Mouse (Mus musculus) embryonic facial prominence, embryonic 14.5 days (tissue): ENCODE data around the gene Gm28635. TPM values are rescaled to one million over a fixed set of nuclear protein-coding genes. Genes with fewer than 3 reads are reported as not detected.
A peak's percentile ranks its signal among the peaks of the same experiment; 100 is the strongest.

Experiments
- ATAC-seq: fragments of 200-750 bp; cut with Nextera tagmentation; 2 replicates; pipeline ENCODE4 v1.8.0; 2017; ENCODE audit warnings: low read depth, moderate number of reproducible peaks, moderate TSS enrichment
- DNase-seq: peaks from one replicate; pipeline ENCODE4 v3.0.0-alpha.2; 2015; ENCODE audit warnings: low spot score
- H3K27ac ChIP-seq: fragments of 300-500 bp; sonication (generic); replicated peaks from 2 replicates; pipeline ENCODE4 v1.5.1; 2014; ENCODE audit warnings: low read depth, mild to moderate bottlenecking, low read length, moderate library complexity
- H3K27me3 ChIP-seq: fragments of 300-500 bp; sonication (generic); replicated peaks from 2 replicates; pipeline ENCODE4 v1.6.1; 2014; ENCODE audit warnings: low read length; ENCODE audit not compliant: control insufficient read depth, insufficient read depth
- H3K36me3 ChIP-seq: fragments of 300-500 bp; sonication (generic); 2 replicates; pipeline ENCODE4 v1.6.1; 2014; ENCODE audit warnings: low read length, mixed read lengths; ENCODE audit not compliant: control insufficient read depth, insufficient read depth
- H3K4me1 ChIP-seq: fragments of 300-500 bp; sonication (generic); 2 replicates; pipeline ENCODE4 v1.6.1; 2014; ENCODE audit warnings: antibody characterized with exemption, low read length; ENCODE audit not compliant: control insufficient read depth, insufficient read depth
- H3K4me2 ChIP-seq: fragments of 300-500 bp; sonication (generic); 2 replicates; pipeline ENCODE4 v1.6.1; 2014; ENCODE audit warnings: low read depth, mild to moderate bottlenecking, low read length, moderate library complexity, mixed read lengths
- H3K4me3 ChIP-seq: fragments of 300-500 bp; sonication (generic); 2 replicates; pipeline ENCODE4 v1.5.1; 2014; ENCODE audit warnings: low read depth, mild to moderate bottlenecking, low read length
- H3K9ac ChIP-seq: fragments of 300-500 bp; sonication (generic); 2 replicates; pipeline ENCODE4 v1.6.1; 2014; ENCODE audit warnings: low read depth, mild to moderate bottlenecking, low read length, moderate library complexity, mixed read lengths
- H3K9me3 ChIP-seq: fragments of 300-500 bp; sonication (generic); 2 replicates; pipeline ENCODE4 v1.6.1; 2016; ENCODE audit warnings: low read length; ENCODE audit not compliant: control insufficient read depth
- WGBS: fragments of 180-500 bp; shearing (Covaris S2); extraction: QIAGEN DNeasy Blood & Tissue Kit; methylation state at CpG from one replicate; pipeline ENCODE4 v1.1.7; 2014; 5-methylcytosine and 5-hydroxymethylcytosine counted together
- polyA plus RNA-seq: library from polyadenylated mRNA; unstranded; fragments of >200 nt; fragmentation: Nextera tagmentation; extraction: Ambion mirVana; gene quantifications from 2 replicates; pipeline ENCODE4 v1.2.1, GENCODE M21; 2014

The Gm28635 gene
- polyA plus RNA-seq, 1 experiment from 2014 or later, result not detected

DNA sequence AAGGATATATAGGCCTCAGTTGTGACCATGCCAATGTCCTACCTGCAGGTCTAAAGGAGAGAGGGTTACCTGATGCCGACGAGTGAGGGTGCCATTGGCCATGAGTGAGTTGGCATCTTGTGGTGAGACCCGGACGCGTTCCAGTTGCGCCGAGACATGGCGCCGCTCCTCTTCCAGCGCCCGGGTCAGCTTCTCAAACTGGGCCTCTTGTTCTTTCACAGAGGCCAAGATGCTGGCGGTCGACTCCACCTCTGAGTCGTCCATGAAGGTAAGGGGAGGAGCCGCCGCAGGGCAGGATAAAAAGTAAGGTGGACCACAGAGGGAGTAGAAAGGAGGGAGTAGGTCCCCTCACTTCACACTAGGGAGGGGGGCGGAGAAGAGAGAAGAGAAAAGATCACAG is 53.6 kb downstream of the Gm28635 start:
- no peak overlapping the region for H3K9ac ChIP-seq
- H3K4me3 ChIP-seq, result no peak overlapping the region
- 95% methylated on average over 17 of the region's 17 CpGs for WGBS
- ATAC-seq (no peak), DNase-seq (no peak)
- H3K27me3 ChIP-seq, result no peaks in the 10 kb centered on the region
- H3K4me2 ChIP-seq, result no peak overlapping the region
- peaks cover 34% of the 10 kb centered on the region for H3K36me3 ChIP-seq
- H3K9me3 ChIP-seq, result no peaks in the 10 kb centered on the region
- H3K4me1 ChIP-seq, result peaks cover 3% of the 10 kb centered on the region; the same call in 1 of the 2 replicates
- no peak overlapping the region for H3K27ac ChIP-seq

- peaks cover 36% of the 10 kb centered on the region for H3K36me3 ChIP-seq
- no peak overlapping the region for H3K9ac ChIP-seq
- no peak overlapping the region for H3K27ac ChIP-seq
- WGBS, result 92% methylated on average over 3 of the region's 3 CpGs
- H3K9me3 ChIP-seq, result no peaks in the 10 kb centered on the region
- peaks cover 3% of the 10 kb centered on the region; the same call in 1 of the 2 replicates for H3K4me1 ChIP-seq
- H3K27me3 ChIP-seq, result no peaks in the 10 kb centered on the region
- no peak for DNase-seq
- no peak overlapping the region for H3K4me2 ChIP-seq
- no peak for ATAC-seq
- no peak overlapping the region for H3K4me3 ChIP-seq
These were observed 54.3 kb downstream of the Gm28635 start for GRCm38 (mm10) chr2:84623428-84624119.

DNA sequence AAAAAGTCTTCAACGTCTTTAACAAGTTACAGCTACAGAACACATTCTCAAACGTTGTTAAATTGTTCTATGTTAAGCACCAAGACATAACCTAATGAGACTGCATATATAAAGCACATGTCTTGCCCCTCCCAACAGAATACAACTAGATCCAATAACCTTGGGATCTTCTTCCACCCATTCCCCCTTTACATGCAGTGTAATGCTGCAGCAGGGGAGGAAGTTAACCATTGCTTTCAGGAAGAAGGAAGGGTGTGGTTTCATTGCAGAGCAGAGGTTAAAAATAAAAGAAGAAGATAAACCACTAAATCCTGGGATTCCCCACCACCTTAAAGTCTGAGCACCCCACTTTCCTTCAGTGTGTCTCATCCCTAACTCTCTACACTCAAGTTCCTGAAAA is 55.2 kb downstream of the Gm28635 start:
- Histone ChIP-seq H3K4me3 (no peak overlapping the region), H3K4me2 (no peak overlapping the region), H3K27ac (no peak overlapping the region), H3K4me1 (peaks cover 3% of the 10 kb centered on the region; the same call in 1 of the 2 replicates), H3K9ac (no peak overlapping the region), H3K36me3 (peaks cover 41% of the 10 kb centered on the region), H3K27me3 (no peaks in the 10 kb centered on the region), H3K9me3 (no peaks in the 10 kb centered on the region)
- ATAC-seq, result no peak
- no peak for DNase-seq
- WGBS, result 70% methylated on average over 2 of the region's 2 CpGs

DNA sequence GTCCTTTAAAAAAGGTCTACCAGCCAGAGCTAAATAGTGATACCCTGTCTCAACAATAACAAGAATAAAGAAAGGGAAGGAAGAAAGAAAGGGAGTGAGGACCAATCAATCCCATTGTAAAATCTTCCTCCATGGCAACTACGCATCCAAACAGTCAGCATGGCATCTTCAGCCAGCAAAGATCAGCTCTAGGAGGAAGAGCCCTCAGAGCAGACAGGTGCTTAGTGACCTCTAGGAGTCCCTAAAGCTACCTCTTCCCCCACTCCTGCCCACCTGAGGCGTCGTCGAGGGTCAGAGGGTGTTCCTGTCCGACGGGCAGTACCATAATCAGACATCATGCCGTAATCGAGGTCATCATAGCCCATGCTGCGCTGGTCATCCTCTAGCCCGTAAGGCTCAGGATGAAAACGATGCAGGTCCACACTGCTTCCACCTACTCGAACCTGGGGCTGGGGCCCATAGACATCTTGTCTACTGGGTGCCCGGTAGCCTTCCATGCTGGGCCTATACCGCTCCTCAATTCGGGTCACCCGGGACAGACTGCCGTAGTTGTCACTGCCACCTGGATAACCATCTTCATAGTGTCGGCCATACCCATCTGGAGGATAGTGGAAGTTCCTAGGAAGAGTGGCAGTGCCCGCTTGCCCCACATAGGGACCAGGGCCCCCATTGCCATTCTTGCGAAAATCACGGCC is 58.0 kb downstream of the Gm28635 start:
- Histone ChIP-seq H3K4me2 (no peak overlapping the region), H3K9ac (no peak overlapping the region), H3K27me3 (no peaks in the 10 kb centered on the region), H3K4me3 (no peak overlapping the region), H3K36me3 (peaks cover 69% of the 10 kb centered on the region), H3K9me3 (no peaks in the 10 kb centered on the region), H3K27ac (no peak overlapping the region), H3K4me1 (peaks cover 3% of the 10 kb centered on the region; the same call in 1 of the 2 replicates)
- 95% methylated on average over 21 of the region's 21 CpGs for WGBS
- ATAC-seq, result no peak
- no peak for DNase-seq

DNA sequence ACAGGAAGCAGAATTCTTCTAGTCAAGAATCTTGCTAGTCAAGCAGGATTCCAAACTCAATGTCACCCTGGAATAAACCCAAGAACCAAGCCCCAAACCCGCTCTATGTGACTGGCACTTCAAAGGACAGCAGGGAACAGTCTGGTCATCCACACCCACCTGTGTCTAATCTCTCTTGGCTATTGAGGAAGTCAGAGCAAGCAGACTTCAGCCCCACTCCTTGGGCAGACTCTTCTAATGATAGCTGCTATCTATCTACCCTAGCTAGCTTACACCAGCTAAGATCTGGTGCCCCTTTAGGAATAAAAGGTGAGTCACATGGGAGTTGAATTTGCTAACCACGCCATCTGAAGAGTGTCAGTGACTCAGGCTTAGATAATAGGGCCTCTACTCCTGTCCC is 58.9 kb downstream of the Gm28635 start:
- no peak overlapping the region for H3K9ac ChIP-seq
- no peak overlapping the region for H3K4me3 ChIP-seq
- ATAC-seq (no peak), DNase-seq (no peak)
- H3K36me3 ChIP-seq, result peaks cover 74% of the 10 kb centered on the region
- no peak overlapping the region for H3K27ac ChIP-seq
- no peaks in the 10 kb centered on the region for H3K9me3 ChIP-seq
- no peak overlapping the region for H3K4me2 ChIP-seq
- H3K27me3 ChIP-seq, result no peaks in the 10 kb centered on the region
- H3K4me1 ChIP-seq, result peaks cover 3% of the 10 kb centered on the region; the same call in 1 of the 2 replicates
- WGBS, result 71% methylated on average over 2 of the region's 2 CpGs

GRCm38 (mm10) chr2:84617637-84618515 is 60.0 kb downstream of the Gm28635 start:
- no peak overlapping the region for H3K4me3 ChIP-seq
- DNase-seq (no peak), ATAC-seq (peak; percentile 84)
- peaks cover 3% of the 10 kb centered on the region; the same call in 1 of the 2 replicates for H3K4me1 ChIP-seq
- peaks cover 84% of the 10 kb centered on the region for H3K36me3 ChIP-seq
- WGBS, result 66% methylated on average over 3 of the region's 3 CpGs
- H3K27ac ChIP-seq, result 0 out of 2 replicates have a peak overlapping the region, but pooled peaks have one; percentile 15
- H3K9ac ChIP-seq, result no peak overlapping the region
- H3K9me3 ChIP-seq, result no peaks in the 10 kb centered on the region
- H3K27me3 ChIP-seq, result no peaks in the 10 kb centered on the region
- H3K4me2 ChIP-seq, result no peak overlapping the region

- Histone ChIP-seq H3K4me1 (no peaks in the 10 kb centered on the region), H3K9me3 (no peaks in the 10 kb centered on the region), H3K4me2 (no peak overlapping the region), H3K27me3 (no peaks in the 10 kb centered on the region), H3K9ac (no peak overlapping the region), H3K4me3 (no peak overlapping the region), H3K36me3 (peaks cover 97% of the 10 kb centered on the region), H3K27ac (no peak overlapping the region)
- no peak for ATAC-seq
- DNase-seq, result no peak
- WGBS, result 95% methylated on average over 6 of the region's 6 CpGs
These were observed 65.1 kb downstream of the Gm28635 start for GRCm38 (mm10) chr2:84612764-84613163.

GRCm38 (mm10) chr2:84607842-84608241 is 70.0 kb downstream of the Gm28635 start:
- Histone ChIP-seq H3K27me3 (no peaks in the 10 kb centered on the region), H3K9me3 (no peaks in the 10 kb centered on the region), H3K4me2 (no peak overlapping the region), H3K9ac (no peak overlapping the region), H3K4me1 (no peaks in the 10 kb centered on the region), H3K27ac (no peak overlapping the region), H3K4me3 (no peak overlapping the region), H3K36me3 (peaks cover 96% of the 10 kb centered on the region)
- no peak for DNase-seq
- ATAC-seq, result peak; percentile 68; the same call in 1 of the 2 replicates
- 65% methylated on average over 1 of the region's 1 CpGs for WGBS
